Mouse (Mus musculus) megakaryocyte-erythroid progenitor cell, adult 5-6 weeks (primary cell): Measurements from ENCODE around the gene Stard3. TPM values are rescaled to one million over a fixed set of nuclear protein-coding genes. Genes with fewer than 3 reads are reported as not detected.
A peak's percentile ranks its signal among the peaks of the same experiment; 100 is the strongest.

ENCODE experiments used
- ATAC-seq: replicated peaks from 2 replicates; pipeline ENCODE4 v1.8.0; 2016; ENCODE audit warnings: mild to moderate bottlenecking, inconsistent platforms; ENCODE audit not compliant: severe bottlenecking, poor library complexity, low FRiP score, low TSS enrichment
- total RNA-seq, 2 experiments: library from RNA; stranded (forward) in 1 of 2; stranded (reverse) in 1 of 2; fragments of 200-1000, 215-1000 nt in 1 of 2; fragments of >200 nt in 1 of 2; fragmentation: Nextera tagmentation in 1 of 2; gene quantifications; 2 replicates each; pipeline ENCODE4 v1.2.3; 2014 to 2017

Gene Stard3
- total RNA-seq, 2 experiments from 2014 or later, result 18.2 to 28.5 TPM

DNA sequence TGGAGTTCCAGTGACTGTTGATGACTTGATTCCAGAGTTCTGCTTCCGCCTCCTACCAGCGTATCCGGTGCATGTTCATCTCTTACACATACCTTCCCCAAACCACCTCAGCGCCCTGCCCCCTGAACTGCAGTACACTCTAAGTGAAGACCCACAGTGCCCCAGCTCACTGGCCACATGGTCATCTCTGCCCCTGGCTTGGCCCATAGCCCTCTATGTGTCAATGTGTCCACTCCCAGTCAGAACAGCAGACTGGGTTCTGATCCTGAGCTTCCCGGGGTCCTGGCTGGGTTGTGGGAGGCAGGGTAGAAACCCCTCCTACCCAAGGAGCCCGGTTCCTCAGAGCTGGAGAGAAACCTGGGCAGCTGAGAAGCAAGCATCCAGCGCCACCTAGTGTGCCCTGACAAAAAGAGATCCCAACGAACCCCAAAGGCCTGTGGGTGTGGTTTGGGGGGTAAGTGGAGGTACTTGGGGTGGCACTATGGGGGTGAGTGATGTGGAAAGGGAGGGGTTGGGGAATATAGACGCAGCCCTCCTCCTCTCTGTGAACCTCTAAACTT, 31.1 kb downstream of the Stard3 start:
- ATAC-seq, result no peak

DNA sequence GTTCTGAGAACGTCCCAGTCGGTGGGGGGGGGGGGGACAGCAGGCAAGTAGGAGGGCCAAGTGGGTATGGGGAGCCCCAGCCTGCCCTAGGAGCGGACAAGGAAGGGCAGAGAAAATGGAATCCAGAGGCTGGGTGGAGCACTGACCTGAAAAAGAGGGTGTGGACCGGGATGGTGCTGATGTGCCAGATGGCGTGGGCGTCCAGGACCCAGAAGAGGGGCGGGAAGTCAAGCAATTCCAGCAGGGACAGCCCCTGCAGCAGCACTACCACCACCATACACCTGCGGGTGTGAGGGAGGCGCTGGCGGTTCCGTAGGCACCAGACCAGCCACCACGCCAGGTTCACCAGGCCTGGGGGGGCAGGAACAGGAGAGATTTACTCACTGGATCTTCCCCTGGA, 32.0 kb downstream of the Stard3 start:
- ATAC-seq, result no peak

DNA sequence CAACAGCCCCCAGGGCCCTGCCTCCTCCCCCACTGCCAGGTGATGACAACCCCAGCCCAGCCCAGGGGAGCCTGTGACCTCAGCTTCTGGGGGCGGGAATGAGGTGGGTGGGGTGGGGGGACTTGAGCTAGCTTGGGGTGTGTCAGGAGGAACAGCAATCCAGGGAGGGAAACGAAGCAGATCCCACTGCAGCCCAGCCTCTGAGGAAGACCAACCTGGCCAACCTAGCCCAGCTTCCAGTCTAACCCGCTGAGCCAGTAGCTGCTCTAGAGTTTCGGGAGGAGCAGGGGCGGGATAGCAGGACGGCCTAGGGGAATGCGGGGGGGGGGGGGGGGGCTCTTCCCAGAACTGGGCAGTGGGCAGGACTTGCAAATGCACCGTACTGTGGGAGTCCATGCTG, 33.9 kb downstream of the Stard3 start:
- no peak for ATAC-seq

DNA sequence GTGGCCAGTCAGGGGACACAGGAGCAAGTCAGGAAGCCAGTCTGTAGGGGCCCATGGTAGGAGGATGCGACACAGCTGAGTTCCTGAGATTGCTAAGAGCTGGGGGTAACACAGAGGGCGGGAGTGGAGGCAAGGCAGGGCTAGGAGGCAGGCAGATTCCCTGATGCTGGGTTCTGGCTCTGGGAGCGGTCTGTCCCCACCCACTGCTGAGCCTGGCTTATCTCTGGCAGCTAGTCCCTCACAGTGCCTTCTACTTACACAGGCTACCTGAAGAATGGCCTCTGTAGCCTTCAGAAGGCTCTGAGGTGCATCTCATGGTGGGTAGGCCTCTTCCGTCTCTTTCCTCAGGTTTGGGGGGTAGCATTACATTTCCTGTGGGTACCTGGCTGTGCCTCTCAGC, 34.5 kb downstream of the Stard3 start:
- ATAC-seq, result peak; percentile 56

DNA sequence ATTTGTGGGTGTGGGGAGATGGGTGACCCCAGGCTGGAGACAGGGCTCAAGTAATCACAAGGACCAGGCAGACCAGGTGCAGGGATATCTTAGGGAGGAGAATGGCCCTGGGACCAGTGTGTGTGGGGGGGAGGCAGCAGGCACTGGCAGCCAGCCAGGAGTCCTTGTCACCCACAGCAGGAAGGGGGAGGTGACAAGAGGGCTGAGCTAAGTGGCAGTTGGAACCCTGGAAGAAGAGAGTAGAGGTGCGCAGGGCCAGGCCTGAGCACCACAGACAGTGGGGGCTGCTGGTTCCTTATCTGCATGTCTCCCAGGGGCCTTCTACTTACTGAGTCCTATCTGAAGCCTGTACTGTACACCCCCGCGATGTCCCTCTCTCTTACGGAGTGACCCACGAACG, 35.1 kb downstream of the Stard3 start:
- peak; percentile 73 for ATAC-seq

DNA sequence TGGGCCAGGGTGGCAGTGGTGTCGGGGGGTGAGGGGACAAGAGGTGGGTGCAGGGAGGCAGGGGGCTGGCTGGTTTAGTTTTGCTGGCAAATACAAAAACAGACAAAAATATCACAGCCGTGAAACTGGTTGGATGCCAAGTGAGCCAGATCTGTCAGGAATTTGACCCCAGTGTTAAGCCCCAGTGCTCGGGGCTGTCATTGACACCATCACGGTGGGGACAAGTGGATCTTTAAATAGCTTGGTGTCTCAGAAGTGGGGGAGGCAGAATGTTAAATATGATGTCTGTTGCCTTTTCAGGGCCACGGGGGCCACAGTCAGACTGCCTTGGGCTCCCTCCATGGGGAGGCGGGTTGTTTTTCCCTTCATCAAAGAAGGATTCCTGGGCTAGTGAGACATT, 36.1 kb downstream of the Stard3 start:
- ATAC-seq, result no peak

DNA sequence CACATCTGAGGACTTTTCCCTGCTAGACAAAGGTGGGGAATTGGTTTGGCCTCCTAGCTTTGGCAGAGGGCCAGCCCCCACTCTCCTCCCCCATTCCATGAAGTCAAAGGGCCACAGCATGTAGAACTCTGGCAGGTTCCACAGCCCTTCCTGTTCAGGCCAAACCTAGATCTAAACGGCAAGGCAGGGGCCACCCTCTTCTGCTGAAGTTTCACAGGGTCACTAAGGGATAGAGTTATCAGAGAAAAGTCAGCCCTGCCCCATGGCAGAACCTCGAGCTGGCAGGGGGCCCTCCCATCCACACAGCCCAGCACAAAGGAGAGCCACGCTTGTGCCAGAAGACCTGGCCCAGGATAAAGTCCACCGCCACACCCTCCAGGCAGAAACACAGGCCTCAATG, 36.9 kb downstream of the Stard3 start:
- ATAC-seq, result peak; percentile 46

DNA sequence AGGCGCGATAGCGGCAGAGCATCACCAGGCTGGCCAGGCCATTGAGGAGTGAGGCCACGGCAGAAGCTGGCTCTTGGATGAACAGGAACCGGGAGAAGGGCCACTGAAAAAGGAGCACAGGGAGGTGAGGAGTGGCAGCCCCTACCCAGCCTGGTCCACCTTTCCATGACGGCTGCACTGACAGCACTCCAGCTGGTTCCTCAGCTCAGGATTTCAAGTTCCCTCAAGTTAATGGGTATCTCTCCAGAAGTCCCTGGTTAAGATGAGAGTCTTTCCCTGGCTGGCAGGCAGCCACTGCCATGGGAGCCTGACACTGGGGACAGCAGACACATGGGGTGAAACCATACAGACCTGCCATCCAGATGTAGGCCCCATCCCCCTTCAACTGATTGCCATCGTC, 39.8 kb downstream of the Stard3 start:
- no peak for ATAC-seq

DNA sequence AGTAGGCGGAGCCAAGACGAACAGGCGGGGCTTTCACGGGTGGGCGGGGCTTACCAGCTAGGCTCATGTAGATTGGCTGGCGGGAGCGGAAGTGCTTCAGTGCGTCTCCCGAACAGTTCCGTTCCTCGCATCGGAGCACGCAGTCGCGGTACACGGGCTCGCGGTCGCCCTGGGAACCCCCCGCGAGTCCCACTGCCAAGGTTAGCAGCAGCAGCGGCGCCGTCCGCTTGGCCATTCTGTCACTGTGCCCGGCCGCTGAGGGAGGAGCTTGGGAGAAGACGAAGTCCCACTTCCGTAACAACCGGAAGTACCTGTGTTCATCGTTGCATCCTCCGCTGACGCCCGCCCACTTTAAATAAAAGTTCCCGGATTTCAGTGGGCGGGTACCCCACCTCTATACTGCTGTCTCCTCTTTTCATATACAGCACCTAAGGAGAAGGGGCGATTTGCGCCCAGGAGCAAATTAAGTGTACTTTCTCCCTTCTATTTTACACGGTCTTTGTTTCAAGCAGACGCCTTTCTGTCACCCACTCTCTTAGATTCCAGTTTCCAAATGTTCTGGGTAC, 42.1 kb downstream of the Stard3 start, which contains the start of gene Pgap3:
Pgap3 (minus strand) TSS at position 330 of the 566 bp plus-strand sequence.
- ATAC-seq, result peak; percentile 89

DNA sequence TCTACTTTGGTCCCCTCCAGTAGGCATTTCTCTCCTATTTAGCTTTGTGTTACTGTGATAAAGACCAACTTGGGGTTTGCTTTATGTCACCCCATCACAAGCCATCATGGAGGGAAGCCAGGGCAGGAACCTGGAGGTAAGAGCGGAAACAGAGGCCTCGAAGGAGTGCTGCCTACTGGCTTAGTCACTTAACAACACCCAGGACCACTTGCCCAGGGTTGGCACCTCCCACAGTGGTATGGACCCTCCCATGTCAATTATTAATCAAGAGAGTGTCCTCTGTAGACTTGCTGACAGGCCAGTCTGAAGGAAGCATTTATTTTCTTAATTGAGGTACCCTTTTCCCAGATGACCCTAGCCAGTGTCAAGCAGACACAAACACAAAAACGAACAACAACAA, 42.6 kb downstream of the Stard3 start:
- no peak for ATAC-seq

DNA sequence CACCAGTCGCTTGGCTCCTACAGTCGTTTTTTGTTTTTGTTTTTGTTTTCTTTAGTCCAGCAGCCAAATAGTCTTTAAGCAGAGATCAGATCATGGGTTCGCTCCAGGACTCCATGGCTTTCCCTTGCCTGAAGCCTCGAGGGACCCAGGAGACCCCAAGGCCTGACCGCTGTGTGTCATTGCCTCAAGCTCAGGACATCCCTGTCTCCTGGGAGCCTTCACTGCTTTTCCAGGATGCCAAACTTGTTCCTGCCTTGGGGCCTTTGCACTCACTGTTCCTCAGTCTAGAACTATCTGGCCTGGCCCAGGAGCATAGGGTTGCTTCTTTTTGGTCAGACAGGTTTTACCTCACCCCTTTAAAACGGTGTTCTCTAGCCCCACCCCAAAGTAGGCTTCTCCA, 48.5 kb downstream of the Stard3 start:
- ATAC-seq, result no peak

DNA sequence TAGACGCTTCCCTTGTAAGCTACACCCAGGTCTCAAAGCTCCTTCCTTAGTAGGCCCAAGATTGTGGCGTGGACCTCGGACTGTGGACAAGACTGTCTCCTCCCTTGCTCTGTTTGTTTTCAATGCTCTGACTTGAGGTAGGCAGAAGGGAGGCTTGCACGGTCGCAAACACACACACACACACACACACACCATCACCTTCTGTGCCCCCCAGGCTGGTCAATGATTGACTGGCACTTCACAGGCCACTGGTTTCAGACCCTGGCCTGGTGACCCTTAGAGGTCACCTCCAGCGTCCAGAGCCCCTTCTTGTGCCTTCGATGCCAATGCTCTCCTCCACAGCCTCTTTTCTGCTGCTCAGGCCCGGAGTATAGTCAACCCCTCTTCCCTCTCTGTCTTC, 50.7 kb downstream of the Stard3 start:
- no peak for ATAC-seq

DNA sequence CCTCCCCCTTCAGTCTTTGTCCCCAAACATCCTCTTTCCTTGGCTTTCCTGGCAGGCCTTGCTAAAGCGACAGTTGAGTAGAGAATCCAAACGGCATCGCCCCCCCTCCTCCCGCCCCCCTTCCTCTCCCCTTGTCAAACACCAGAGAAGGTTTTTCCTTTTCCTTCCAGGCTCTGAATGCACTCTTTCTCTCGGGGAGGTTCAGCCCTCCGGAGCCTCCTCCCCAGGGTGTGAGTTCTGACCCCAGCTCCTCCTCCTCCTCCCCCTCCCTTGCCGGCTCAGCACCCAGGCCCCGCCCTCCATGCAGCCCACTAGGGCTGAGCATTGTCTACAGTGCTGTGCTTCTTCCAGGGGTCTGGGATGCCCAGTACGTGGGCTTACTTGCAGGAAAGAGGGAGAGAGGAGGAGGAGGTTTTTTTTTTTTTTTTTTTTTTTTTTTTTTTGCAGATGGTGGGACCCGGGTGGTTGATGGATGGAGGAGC, 51.2 kb downstream of the Stard3 start:
- no peak for ATAC-seq

DNA sequence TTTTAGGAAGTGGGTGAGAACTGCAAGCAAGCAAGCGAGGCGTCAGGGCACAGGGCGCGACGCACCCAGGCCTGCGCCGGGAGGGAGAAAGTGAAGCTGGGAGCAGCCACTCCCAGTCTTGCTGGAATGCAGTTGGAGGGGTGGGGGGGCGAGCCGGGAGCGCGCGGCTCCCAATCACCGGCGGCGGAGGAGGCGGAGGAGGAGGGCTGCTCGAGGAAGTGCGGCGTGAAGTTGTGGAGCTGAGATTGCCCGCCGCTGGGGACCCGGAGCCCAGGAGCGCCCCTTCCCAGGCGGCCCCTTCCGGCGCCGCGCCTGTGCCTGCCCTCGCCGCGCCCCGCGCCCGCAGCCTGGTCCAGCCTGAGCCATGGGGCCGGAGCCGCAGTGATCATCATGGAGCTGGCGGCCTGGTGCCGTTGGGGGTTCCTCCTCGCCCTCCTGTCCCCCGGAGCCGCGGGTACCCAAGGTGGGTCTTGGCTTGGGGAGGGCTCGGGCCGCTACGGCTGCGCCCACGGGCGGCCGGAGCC, 54.2 kb downstream of the Stard3 start, which contains the start of gene Erbb2:
Erbb2 (plus strand) TSS at position 198 of the 524 bp plus-strand sequence.
- ATAC-seq, result no peak

DNA sequence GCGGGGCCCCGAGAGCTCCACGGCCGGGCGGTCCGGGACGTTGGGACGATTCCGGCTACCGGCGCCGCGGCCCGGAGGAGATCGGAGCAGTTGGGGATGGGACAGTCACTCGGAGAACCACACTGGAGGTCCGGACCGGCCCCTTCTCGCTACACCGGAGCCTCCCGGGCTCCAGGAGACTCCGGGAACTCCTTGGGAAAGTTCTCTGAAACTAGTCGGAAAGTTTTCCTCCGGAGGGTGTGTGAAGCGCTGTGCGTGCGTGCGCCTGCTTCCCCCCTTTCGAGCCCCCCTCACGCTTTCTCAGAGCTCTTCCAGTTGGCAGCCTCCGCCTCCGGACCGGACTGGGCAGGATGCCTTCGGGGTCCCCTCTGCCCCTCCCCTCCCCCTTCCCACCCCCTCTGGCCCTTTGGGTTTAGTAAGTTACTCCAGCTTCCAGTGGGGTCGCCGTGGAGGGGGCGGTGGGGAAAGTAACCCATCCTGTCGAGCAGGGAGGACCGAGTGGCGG, 54.7 kb downstream of the Stard3 start:
- no peak for ATAC-seq

DNA sequence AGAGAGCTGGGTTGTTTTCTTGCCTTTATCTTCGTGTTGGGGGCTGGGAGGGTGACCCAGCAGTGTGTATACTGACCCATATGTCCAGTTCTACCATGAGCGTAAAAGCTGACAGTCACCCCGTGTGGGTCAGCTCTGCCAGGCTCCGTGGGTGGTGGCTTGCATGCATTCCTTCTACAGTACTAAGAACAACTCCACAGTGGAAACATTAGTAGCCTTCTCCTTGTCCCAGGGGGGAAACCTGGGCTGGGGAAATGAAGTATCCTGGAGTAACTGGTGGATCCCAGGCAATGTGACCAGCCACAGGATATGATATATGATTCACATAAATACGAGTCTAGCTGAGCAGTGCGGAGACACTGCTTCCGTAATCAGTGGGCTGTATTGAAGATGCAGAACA, 55.6 kb downstream of the Stard3 start:
- ATAC-seq, result no peak

DNA sequence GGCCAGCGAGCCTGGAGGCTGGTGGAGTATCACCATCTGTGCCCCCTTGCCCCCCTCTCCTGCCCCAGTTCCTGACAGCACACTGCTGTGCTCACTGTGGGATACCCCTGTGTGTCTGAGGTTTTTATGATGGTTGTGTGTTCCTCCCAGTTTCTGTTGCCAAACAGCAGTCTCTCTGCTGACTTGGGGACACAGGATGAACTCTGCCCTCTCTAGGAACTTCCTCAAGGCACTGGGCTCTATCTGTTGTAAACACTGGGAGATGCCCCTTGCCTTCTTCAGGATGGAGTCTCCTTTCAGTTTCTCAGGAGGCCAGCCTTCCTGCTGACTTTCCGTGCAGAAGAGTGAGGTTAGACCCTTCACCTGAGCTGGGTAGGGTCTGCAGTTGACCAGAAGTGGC, 56.0 kb downstream of the Stard3 start:
- no peak for ATAC-seq

DNA sequence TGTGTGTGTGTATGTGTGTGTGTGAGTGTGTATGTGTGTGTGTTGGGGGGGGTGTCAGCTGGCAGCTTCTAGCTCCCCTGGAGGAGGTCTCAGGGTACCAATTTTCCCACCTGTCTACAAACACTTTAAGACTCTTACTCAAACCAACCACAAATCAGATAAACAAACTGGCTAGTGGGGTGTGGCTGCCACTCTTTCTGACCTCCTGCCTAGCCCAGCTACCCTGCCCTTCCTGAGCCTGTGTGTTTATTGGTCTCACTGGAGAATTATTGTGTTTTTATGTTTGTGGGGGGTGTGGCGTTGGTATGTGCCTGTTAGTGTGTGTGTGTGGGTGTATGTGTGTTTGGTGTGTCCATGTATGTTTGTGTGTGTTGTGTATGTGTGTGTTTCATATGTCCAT, 58.9 kb downstream of the Stard3 start:
- ATAC-seq, result no peak; the same call in 1 of the 2 replicates

DNA sequence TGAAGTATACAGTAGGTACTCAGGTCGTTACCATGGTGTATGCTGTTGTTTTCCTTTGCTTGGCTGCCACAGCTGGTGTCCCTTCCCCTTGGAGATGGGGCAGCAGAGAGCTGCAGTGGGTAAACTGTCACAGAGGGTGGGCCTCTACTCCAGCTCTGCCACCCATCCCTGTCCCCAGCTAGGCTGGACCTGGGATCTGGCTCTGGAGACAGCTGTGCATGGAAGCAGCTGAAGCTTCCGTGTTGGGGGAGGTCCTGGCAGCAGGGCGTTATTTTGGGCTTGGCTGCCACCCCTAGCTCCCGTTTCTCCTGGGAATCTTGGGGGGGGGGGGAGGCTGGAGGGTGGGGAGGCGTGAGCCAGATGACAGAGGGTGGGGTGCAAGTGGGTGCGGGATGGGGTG, 60.1 kb downstream of the Stard3 start:
- ATAC-seq, result no peak

DNA sequence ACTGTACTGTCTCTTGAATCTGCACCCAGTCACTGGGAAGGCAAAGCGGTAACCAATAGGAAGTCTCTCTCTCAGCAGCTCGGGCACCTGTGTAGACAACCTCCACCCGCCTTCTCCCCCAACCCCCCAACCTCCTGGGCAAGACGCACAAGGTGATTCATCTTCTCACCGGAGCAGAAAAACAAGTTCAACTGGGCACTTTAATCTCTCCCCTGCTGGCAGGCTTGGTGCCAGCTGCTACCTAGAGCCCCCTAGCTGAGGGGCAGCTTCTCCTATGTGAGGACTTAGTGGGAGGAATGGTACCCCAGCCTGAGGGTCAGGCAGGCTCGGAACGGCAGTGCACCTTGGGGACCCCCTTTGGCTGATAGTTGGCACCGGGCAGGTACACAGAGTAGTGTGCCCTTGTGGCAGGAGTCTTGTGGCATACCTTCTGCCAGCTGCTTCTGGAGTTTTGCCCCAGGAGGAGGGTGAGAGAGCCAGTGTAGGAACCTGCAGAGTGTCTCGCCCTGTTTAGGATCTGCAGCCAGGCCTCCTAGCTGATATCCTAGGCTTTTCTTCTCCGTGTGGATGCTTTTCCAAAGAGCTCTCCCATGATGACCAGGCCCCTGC, 60.9 kb downstream of the Stard3 start:
- ATAC-seq, result no peak

DNA sequence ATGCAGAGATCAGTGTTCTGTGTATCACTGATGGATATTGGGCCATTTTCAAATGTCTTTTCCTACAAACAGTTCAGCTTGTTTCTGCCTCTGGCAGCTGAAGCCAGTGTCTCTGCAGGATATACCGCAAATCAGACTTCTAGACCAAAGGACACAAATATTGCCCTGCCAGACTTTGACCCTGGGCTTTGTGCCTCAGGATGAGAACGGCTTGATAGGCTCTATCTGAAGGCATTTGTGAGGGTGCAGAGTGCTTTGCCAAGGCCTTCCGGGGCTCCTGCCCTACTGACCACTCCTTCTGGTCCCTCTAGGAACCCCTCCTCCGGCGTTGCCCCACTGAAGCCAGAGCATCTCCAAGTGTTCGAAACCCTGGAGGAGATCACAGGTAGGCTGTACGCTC, 68.4 kb downstream of the Stard3 start:
- ATAC-seq, result no peak
